Mouse (Mus musculus) testis, adult 2 months (tissue): ENCODE measurements around the gene Paqr5. TPM values are rescaled to one million over a fixed set of nuclear protein-coding genes. Genes with fewer than 3 reads are reported as not detected.

Source experiments
- H3K27ac ChIP-seq: fragments of 200-500 bp; 2 replicates; pipeline ENCODE4 v1.5.1; 2012; ENCODE audit warnings: low read depth, low read length; ENCODE audit not compliant: control insufficient read depth, insufficient read depth
- H3K27me3 ChIP-seq: fragments of 200-500 bp; 2 replicates; pipeline ENCODE4 v1.6.1; 2012; ENCODE audit warnings: mild to moderate bottlenecking, low read length, moderate library complexity; ENCODE audit not compliant: control insufficient read depth, insufficient read depth
- H3K36me3 ChIP-seq: fragments of 200-500 bp; 2 replicates; pipeline ENCODE4 v1.6.1; 2012; ENCODE audit warnings: mild to moderate bottlenecking, low read length; ENCODE audit not compliant: control insufficient read depth, insufficient read depth
- H3K4me1 ChIP-seq: fragments of 200-500 bp; 2 replicates; pipeline ENCODE4 v1.6.1; 2012; ENCODE audit warnings: low read length; ENCODE audit not compliant: control insufficient read depth, insufficient read depth
- H3K4me3 ChIP-seq: fragments of 200-500 bp; 2 replicates; pipeline ENCODE4 v1.5.1; 2012; ENCODE audit warnings: low read depth, mild to moderate bottlenecking, low read length, moderate library complexity, mixed read lengths; ENCODE audit not compliant: control insufficient read depth
- CTCF ChIP-seq: fragments of 200-500 bp; IDR thresholded peaks from 2 replicates; pipeline ENCODE4 v1.5.1; 2012; ENCODE audit warnings: low read depth, mild to moderate bottlenecking, inconsistent platforms, low read length, moderate library complexity; ENCODE audit not compliant: control insufficient read depth, insufficient read depth, insufficient replicate concordance
- POLR2A ChIP-seq: fragments of 200-500 bp; IDR thresholded peaks from 2 replicates; pipeline ENCODE4 v1.6.1; 2012; ENCODE audit warnings: low read depth, mild to moderate bottlenecking, inconsistent platforms, low read length, moderate library complexity; ENCODE audit not compliant: control insufficient read depth
- polyA plus RNA-seq: library from polyadenylated mRNA; depleted of rRNA; stranded (reverse); fragments of >200 nt; gene quantifications from 2 replicates; pipeline ENCODE4 v1.2.3, GENCODE M21; 2012

Gene Paqr5
- polyA plus RNA-seq, 1 experiment: 867 TPM

GRCm38 (mm10) chr9:61932009-61932408 is 94.6 kb downstream of the Paqr5 start:
- Histone ChIP-seq H3K27ac (no peak overlapping the region), H3K4me3 (no peak overlapping the region), H3K27me3 (no peaks in the 10 kb centered on the region), H3K4me1 (no peaks in the 10 kb centered on the region), H3K36me3 (no peaks in the 10 kb centered on the region)
- TF ChIP-seq POLR2A: no peak
- no peak for TF ChIP-seq CTCF

GRCm38 (mm10) chr9:61925086-61925660 is 101.5 kb downstream of the Paqr5 start:
- TF ChIP-seq CTCF (no peak), POLR2A (no peak)
- Histone ChIP-seq H3K27ac (no peak overlapping the region), H3K4me1 (no peaks in the 10 kb centered on the region), H3K36me3 (peaks cover 5% of the 10 kb centered on the region), H3K4me3 (no peak overlapping the region), H3K27me3 (no peaks in the 10 kb centered on the region)

- no peaks in the 10 kb centered on the region for H3K4me1 ChIP-seq
- peaks cover 5% of the 10 kb centered on the region for H3K36me3 ChIP-seq
- no peak overlapping the region for H3K27ac ChIP-seq
- no peak for TF ChIP-seq CTCF
- TF ChIP-seq POLR2A: no peak
- no peak overlapping the region for H3K4me3 ChIP-seq
- H3K27me3 ChIP-seq: no peaks in the 10 kb centered on the region
These were observed 106.3 kb downstream of the Paqr5 start for GRCm38 (mm10) chr9:61920331-61920730.

GRCm38 (mm10) chr9:61919464-61919863 is 107.2 kb downstream of the Paqr5 start:
- no peak overlapping the region for H3K27ac ChIP-seq
- no peak overlapping the region for H3K4me3 ChIP-seq
- no peaks in the 10 kb centered on the region for H3K27me3 ChIP-seq
- peaks cover 3% of the 10 kb centered on the region for H3K36me3 ChIP-seq
- no peaks in the 10 kb centered on the region for H3K4me1 ChIP-seq
- TF ChIP-seq CTCF (no peak), POLR2A (no peak)

GRCm38 (mm10) chr9:61917436-61917835 is 109.2 kb downstream of the Paqr5 start:
- no peaks in the 10 kb centered on the region for H3K27me3 ChIP-seq
- peaks cover 3% of the 10 kb centered on the region; the same call in 1 of the 2 replicates for H3K4me1 ChIP-seq
- H3K36me3 ChIP-seq: no peaks in the 10 kb centered on the region
- TF ChIP-seq POLR2A: no peak
- TF ChIP-seq CTCF: no peak
- no peak overlapping the region for H3K27ac ChIP-seq
- H3K4me3 ChIP-seq: no peak overlapping the region

- no peak overlapping the region for H3K4me3 ChIP-seq
- peaks cover 3% of the 10 kb centered on the region; the same call in 1 of the 2 replicates for H3K4me1 ChIP-seq
- no peaks in the 10 kb centered on the region for H3K27me3 ChIP-seq
- no peak for TF ChIP-seq POLR2A
- TF ChIP-seq CTCF: no peak
- H3K27ac ChIP-seq: no peak overlapping the region; the same call in 1 of the 2 replicates
- no peaks in the 10 kb centered on the region for H3K36me3 ChIP-seq
These were observed 109.7 kb downstream of the Paqr5 start for GRCm38 (mm10) chr9:61916986-61917385.

GRCm38 (mm10) chr9:61915393-61916005 is 111.2 kb downstream of the Paqr5 start:
- no peaks in the 10 kb centered on the region; the same call in 1 of the 2 replicates for H3K36me3 ChIP-seq
- H3K27me3 ChIP-seq: no peaks in the 10 kb centered on the region
- H3K27ac ChIP-seq: no peak overlapping the region
- no peak overlapping the region for H3K4me3 ChIP-seq
- peaks cover 3% of the 10 kb centered on the region; the same call in 1 of the 2 replicates for H3K4me1 ChIP-seq
- TF ChIP-seq POLR2A: no peak
- no peak for TF ChIP-seq CTCF
